Mouse (Mus musculus): ENCODE data around the gene Slc43a2.

- no peak for TF ChIP-seq CTCF (IDR thresholded peaks at IDR 0.05; ENCODE audit: borderline replicate concordance, insufficient read depth, low read depth, low read length)
- TF ChIP-seq POLR2A (IDR thresholded peaks at IDR 0.05; ENCODE audit: borderline replicate concordance, insufficient read depth, low read length): no peak
Observed at GRCm38 (mm10) chr11:75519834-75520633, 11.5 kb upstream of the Slc43a2 start.
